Mouse (Mus musculus): ENCODE measurements around the gene Gm20662.

DNA sequence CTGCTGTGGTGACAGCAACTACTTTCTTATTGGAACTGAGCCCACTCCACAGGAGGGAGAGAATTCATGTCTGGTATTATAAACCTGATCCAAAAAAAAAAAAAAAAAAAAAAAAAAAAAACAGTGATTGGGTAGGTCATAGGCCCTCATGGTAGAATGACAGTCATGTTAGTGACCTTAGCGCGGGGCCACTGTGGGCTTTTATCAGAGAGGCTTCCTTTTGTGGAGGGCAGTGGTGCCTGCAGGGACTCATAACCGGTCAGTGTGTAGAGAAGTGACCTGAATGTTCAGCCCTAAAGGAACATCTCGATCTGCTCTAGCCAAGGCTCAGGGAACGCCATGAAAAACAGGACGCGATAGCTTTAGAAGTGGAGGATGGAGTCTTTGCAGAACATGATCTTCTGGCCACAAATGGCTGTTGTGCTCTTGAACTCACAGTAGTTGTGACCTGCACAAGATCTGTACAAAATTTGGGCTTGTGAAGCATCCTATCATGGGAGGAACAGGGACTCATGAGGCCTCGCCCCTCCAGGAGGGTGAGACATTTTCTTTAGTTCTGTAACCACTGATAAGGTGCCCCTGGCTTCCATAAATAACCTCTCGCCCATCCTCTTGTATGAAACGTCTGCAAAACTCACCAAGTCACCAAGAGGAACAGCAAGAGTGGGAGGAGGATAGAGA is 21.5 kb upstream of the Gm20662 start:
- TF ChIP-seq CTCF (IDR thresholded peaks at IDR 0.05; ENCODE audit: insufficient read depth, low read depth, low read length) (no peak), POLR2A (IDR thresholded peaks at IDR 0.05; ENCODE audit: insufficient read depth, low read depth, low read length) (no peak)
